Mouse (Mus musculus): ENCODE measurements around the gene Flvcr2.

- TF ChIP-seq POLR2A (IDR thresholded peaks at IDR 0.05; ENCODE audit: insufficient read length, low read depth): no peak
- TF ChIP-seq USF1 (IDR thresholded peaks at IDR 0.05; ENCODE audit: low read depth): no peak
- no peak for TF ChIP-seq MYOD1 (IDR thresholded peaks at IDR 0.05; ENCODE audit: control insufficient read depth in 1 of 3, insufficient read length in 2 of 3, low read depth in 2 of 3)
These were observed 79.5 kb downstream of the Flvcr2 start for GRCm38 (mm10) chr12:85825822-85826221.
